Mouse (Mus musculus) neural tube, embryonic 11.5 days (tissue): ENCODE results near the gene Tgm2. TPM values are rescaled to one million over a fixed set of nuclear protein-coding genes. Genes with fewer than 3 reads are reported as not detected.

ENCODE experiments used
- ATAC-seq: fragments of 200-750 bp; cut with Nextera tagmentation; 2 replicates; pipeline ENCODE4 v1.8.0; 2017; ENCODE audit warnings: moderate number of reproducible peaks, mild to moderate bottlenecking, moderate TSS enrichment, moderate library complexity; ENCODE audit not compliant: insufficient read depth, low FRiP score, low TSS enrichment
- DNase-seq: peaks from one replicate; pipeline ENCODE4 v3.0.0-alpha.2; 2015; ENCODE audit warnings: low spot score
- H3K27ac ChIP-seq: fragments of 300-500 bp; sonication (generic); 2 replicates; pipeline ENCODE4 v1.5.1; 2014; ENCODE audit warnings: low read depth, mild to moderate bottlenecking, low read length
- H3K27me3 ChIP-seq: fragments of 300-500 bp; sonication (generic); 2 replicates; pipeline ENCODE4 v1.6.1; 2014; ENCODE audit warnings: mild to moderate bottlenecking, low read length, mixed read lengths; ENCODE audit not compliant: control insufficient read depth, insufficient read depth
- H3K36me3 ChIP-seq: fragments of 300-500 bp; sonication (generic); 2 replicates; pipeline ENCODE4 v1.6.1; 2014; ENCODE audit warnings: mild to moderate bottlenecking, low read length, moderate library complexity, mixed read lengths; ENCODE audit not compliant: control insufficient read depth, insufficient read depth
- H3K4me1 ChIP-seq: fragments of 300-500 bp; sonication (generic); 2 replicates; pipeline ENCODE4 v1.6.1; 2014; ENCODE audit warnings: low read length, mixed read lengths; ENCODE audit not compliant: control insufficient read depth, insufficient read depth
- H3K4me2 ChIP-seq: fragments of 300-500 bp; sonication (generic); 2 replicates; pipeline ENCODE4 v1.6.1; 2014; ENCODE audit warnings: low read depth, mild to moderate bottlenecking, moderate library complexity
- H3K4me3 ChIP-seq: fragments of 300-500 bp; sonication (generic); 2 replicates; pipeline ENCODE4 v1.5.1; 2014; ENCODE audit warnings: low read depth, low read length
- H3K9ac ChIP-seq: fragments of 300-500 bp; sonication (generic); 2 replicates; pipeline ENCODE4 v1.6.1; 2014; ENCODE audit warnings: mild to moderate bottlenecking, low read length
- H3K9me3 ChIP-seq: fragments of 300-500 bp; sonication (generic); 2 replicates; pipeline ENCODE4 v1.6.1; 2016; ENCODE audit warnings: low read length; ENCODE audit not compliant: control insufficient read depth
- WGBS: fragments of 180-500 bp; shearing (Covaris S2); extraction: QIAGEN DNeasy Blood & Tissue Kit; methylation state at CpG from one replicate; pipeline ENCODE4 v1.1.7; 2014; 5-methylcytosine and 5-hydroxymethylcytosine counted together
- polyA plus RNA-seq: library from polyadenylated mRNA; unstranded; fragments of >200 nt; fragmentation: Nextera tagmentation; extraction: Ambion mirVana; gene quantifications from 2 replicates; pipeline ENCODE4 v1.2.1, GENCODE M21; 2014

Gene Tgm2
- polyA plus RNA-seq, 1 experiment from 2014 or later, result 5.3 TPM

DNA sequence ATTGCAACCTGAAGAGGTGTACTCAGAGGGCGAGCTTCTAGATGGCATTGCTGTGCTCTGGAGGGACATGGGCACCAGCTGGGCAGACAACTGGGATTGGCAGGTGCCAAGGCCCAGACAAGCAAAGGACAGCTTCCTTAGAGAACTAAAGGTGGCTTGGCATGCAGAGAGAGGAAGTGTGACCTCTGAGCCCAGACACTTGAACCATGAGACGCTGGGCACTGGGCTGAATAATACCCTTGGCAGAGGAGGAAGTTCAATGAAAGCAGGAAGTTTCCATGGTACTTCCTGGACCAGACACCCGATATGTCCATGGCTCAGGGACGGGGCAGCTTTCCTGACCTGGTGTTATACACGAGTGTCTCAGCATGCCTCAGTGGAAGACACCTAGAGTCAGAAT is 28.2 kb upstream of the Tgm2 start:
- Histone ChIP-seq H3K4me2 (no peak overlapping the region), H3K27me3 (no peaks in the 10 kb centered on the region), H3K4me1 (peaks cover 2% of the 10 kb centered on the region; the same call in 1 of the 2 replicates), H3K36me3 (no peaks in the 10 kb centered on the region), H3K27ac (no peak overlapping the region), H3K4me3 (no peak overlapping the region), H3K9me3 (no peaks in the 10 kb centered on the region), H3K9ac (no peak overlapping the region)
- no peak for ATAC-seq
- DNase-seq, result no peak
- WGBS, result 85% methylated on average over 5 of the region's 5 CpGs

DNA sequence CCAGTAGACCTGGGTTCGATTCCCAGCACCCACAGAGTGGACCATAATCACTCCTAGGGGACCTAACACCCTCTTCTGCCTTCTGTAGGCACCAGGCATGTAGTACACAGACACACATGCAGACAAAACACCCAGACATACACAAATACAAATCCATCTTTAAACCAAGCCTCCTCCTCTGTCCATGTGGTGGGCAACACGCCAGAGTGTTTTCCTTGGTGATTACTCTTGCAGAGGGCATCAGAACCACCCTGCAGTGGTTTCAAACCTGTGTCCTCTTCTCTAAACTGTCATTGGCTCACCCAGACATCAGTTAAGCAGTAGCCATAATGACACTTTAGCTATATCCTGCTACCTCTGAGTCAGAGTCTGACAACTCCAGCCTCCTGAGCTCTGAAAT is 24.2 kb upstream of the Tgm2 start:
- no peaks in the 10 kb centered on the region for H3K9me3 ChIP-seq
- no peak overlapping the region for H3K9ac ChIP-seq
- H3K4me3 ChIP-seq, result no peak overlapping the region
- H3K27me3 ChIP-seq, result no peaks in the 10 kb centered on the region
- no peaks in the 10 kb centered on the region for H3K4me1 ChIP-seq
- ATAC-seq, result no peak
- no peaks in the 10 kb centered on the region for H3K36me3 ChIP-seq
- no peak overlapping the region for H3K27ac ChIP-seq
- 83% methylated on average over 2 of the region's 2 CpGs for WGBS
- no peak for DNase-seq
- no peak overlapping the region for H3K4me2 ChIP-seq

- ATAC-seq, result no peak
- H3K4me1 ChIP-seq, result no peaks in the 10 kb centered on the region
- no peak overlapping the region for H3K4me3 ChIP-seq
- H3K9ac ChIP-seq, result no peak overlapping the region
- H3K9me3 ChIP-seq, result no peaks in the 10 kb centered on the region
- WGBS, result 87% methylated on average over 7 of the region's 7 CpGs
- no peak overlapping the region for H3K27ac ChIP-seq
- H3K4me2 ChIP-seq, result no peak overlapping the region
- DNase-seq, result no peak
- H3K36me3 ChIP-seq, result no peaks in the 10 kb centered on the region
- H3K27me3 ChIP-seq, result no peaks in the 10 kb centered on the region
Measured at GRCm38 (mm10) chr2:158169771-158170170, 23.5 kb upstream of the Tgm2 start.

- Histone ChIP-seq H3K36me3 (no peaks in the 10 kb centered on the region), H3K27me3 (no peaks in the 10 kb centered on the region), H3K9me3 (no peaks in the 10 kb centered on the region), H3K9ac (no peak overlapping the region), H3K4me3 (no peak overlapping the region), H3K4me2 (no peak overlapping the region), H3K4me1 (no peaks in the 10 kb centered on the region), H3K27ac (no peak overlapping the region)
- ATAC-seq, result no peak
- no peak for DNase-seq
- 83% methylated on average over 6 of the region's 6 CpGs for WGBS
Measured at GRCm38 (mm10) chr2:158169351-158169750, 23.1 kb upstream of the Tgm2 start.

DNA sequence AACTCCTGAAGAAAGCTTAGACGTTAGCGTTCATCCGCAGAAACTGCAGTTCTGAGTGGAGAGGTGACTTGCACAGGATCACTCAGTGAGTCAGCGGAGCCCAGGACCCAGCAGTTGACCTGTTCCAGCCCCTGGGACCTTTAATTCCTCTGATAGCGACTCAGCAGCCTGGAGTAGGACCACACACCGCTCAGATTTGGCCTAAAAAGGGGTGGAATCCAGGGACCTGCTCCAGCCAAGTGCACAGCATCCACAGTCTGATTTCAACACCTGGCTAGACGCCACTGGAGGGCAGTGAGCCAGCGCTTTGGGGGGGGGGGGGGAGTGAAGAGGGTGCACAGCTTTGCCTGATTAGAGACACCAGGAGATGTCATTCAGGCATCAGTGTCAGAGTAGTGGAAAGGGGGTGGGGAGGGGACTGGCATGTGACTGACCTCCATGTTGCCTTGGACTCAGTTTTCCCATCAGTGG is 22.5 kb upstream of the Tgm2 start:
- no peak overlapping the region for H3K4me3 ChIP-seq
- no peak overlapping the region for H3K4me2 ChIP-seq
- no peak for DNase-seq
- H3K27ac ChIP-seq, result no peak overlapping the region
- no peaks in the 10 kb centered on the region for H3K36me3 ChIP-seq
- ATAC-seq, result no peak
- no peak overlapping the region for H3K9ac ChIP-seq
- H3K9me3 ChIP-seq, result no peaks in the 10 kb centered on the region
- no peaks in the 10 kb centered on the region for H3K27me3 ChIP-seq
- WGBS, result 83% methylated on average over 8 of the region's 8 CpGs
- H3K4me1 ChIP-seq, result no peaks in the 10 kb centered on the region

DNA sequence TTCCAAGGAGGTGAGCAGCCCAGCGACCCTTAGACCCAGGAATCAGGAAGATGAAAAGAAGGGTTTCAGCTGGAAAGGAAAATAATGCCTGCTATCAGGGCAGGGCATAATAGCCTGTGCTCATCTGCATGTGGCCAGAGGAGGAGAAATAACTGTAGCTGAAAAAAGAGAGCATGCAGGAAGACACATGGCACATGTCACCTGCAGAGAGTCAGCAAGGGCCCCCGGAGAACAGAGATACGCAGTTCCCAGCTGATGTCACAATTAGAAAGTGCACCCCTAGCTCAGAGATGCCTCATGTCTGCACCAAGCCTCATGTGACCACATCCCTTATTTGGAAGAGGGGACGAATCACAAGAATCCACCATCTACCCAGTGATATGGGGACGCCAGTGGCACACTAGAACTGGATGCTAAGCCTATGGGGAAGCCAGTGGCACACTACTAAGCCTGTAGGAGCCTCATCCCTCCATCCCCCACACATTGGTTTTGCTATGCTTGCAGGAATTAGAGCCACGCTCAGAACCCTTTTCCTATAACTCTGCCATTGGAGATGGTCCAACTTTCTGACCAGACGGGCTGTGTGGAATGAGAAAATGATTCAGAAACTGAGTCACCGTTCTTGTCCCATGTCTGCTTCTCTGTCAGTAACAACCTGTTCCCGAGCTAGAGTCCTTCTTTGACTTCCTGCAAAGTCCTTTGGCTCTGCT is 21.4 kb upstream of the Tgm2 start:
- WGBS, result 77% methylated on average over 9 of the region's 9 CpGs
- no peaks in the 10 kb centered on the region for H3K9me3 ChIP-seq

GRCm38 (mm10) chr2:158166628-158167027 is 20.4 kb upstream of the Tgm2 start:
- DNase-seq (no peak), ATAC-seq (no peak)
- no peak overlapping the region for H3K9ac ChIP-seq
- H3K4me3 ChIP-seq, result no peak overlapping the region
- H3K4me2 ChIP-seq, result no peak overlapping the region
- H3K9me3 ChIP-seq, result no peaks in the 10 kb centered on the region
- 76% methylated on average over 7 of the region's 7 CpGs for WGBS
- H3K27me3 ChIP-seq, result no peaks in the 10 kb centered on the region
- H3K27ac ChIP-seq, result no peak overlapping the region
- no peaks in the 10 kb centered on the region for H3K36me3 ChIP-seq
- no peaks in the 10 kb centered on the region for H3K4me1 ChIP-seq

More for the DNA sequence above, 21.4 kb upstream of the Tgm2 start:
- H3K4me1 ChIP-seq, result no peaks in the 10 kb centered on the region
- H3K27me3 ChIP-seq, result no peaks in the 10 kb centered on the region
- DNase-seq (no peak), ATAC-seq (no peak)
- no peaks in the 10 kb centered on the region for H3K36me3 ChIP-seq
- no peak overlapping the region for H3K4me3 ChIP-seq
- no peak overlapping the region for H3K9ac ChIP-seq
- H3K27ac ChIP-seq, result no peak overlapping the region
- no peak overlapping the region for H3K4me2 ChIP-seq

DNA sequence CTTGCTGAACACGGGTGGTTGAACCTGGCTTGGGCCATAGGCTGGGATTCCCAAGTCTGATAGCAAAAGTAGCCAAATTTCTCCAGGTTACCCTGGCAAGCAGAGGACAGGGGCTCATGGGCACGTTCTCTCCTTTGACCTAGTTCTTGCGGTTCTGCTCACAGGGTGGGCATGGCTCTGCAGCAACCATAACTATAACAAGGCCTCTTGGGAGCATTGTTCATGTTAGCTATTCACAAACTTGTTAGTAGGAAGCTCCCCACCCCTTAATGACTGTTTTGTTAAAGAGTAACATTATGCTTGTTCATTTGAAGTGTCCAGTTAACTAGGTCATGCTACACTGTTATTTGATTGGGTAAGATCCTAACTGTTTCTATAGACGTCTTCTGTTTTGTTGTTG is 19.5 kb upstream of the Tgm2 start:
- no peak overlapping the region for H3K4me3 ChIP-seq
- H3K4me2 ChIP-seq, result no peak overlapping the region
- no peaks in the 10 kb centered on the region for H3K9me3 ChIP-seq
- 77% methylated on average over 4 of the region's 4 CpGs for WGBS
- ATAC-seq (no peak), DNase-seq (no peak)
- H3K9ac ChIP-seq, result no peak overlapping the region
- H3K36me3 ChIP-seq, result no peaks in the 10 kb centered on the region
- no peak overlapping the region for H3K27ac ChIP-seq
- H3K27me3 ChIP-seq, result no peaks in the 10 kb centered on the region
- H3K4me1 ChIP-seq, result no peaks in the 10 kb centered on the region

DNA sequence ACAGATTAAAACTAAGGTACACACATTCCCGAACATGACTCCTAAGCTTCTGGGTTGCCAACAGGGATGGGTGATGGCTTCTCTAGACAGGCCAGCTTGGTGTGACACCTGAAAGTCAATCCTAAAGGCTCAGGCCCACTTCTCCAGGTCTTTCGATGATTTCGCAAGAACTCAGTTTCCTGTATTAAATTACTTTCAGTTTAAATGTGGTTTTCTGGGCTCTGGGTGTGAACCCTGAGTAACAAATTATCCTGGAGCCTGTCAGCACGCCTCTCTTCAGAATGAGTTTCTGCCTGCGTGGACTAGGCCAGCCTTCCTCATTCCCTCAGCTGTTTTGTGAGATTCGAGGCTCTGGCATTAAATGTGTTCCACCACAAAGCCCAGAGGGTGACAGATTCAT is 16.8 kb upstream of the Tgm2 start:
- Histone ChIP-seq H3K4me1 (0 out of 2 replicates have a peak, but pooled peaks cover 2% of the 10 kb centered on the region), H3K27me3 (no peaks in the 10 kb centered on the region), H3K9me3 (no peaks in the 10 kb centered on the region), H3K4me2 (no peak overlapping the region), H3K36me3 (no peaks in the 10 kb centered on the region), H3K27ac (no peak overlapping the region), H3K9ac (no peak overlapping the region), H3K4me3 (no peak overlapping the region)
- ATAC-seq, result no peak
- WGBS, result 73% methylated on average over 6 of the region's 6 CpGs
- no peak for DNase-seq
